Mouse (Mus musculus) heart, embryonic 15.5 days (tissue): Measurements from ENCODE around the gene Ivd. TPM values are rescaled to one million over a fixed set of nuclear protein-coding genes. Genes with fewer than 3 reads are reported as not detected.
A peak's percentile ranks its signal among the peaks of the same experiment; 100 is the strongest.

Source experiments
- ATAC-seq: fragments of 200-750 bp; cut with Nextera tagmentation; replicated peaks from 2 replicates; pipeline ENCODE4 v1.8.0; 2017; ENCODE audit warnings: low read depth, moderate TSS enrichment; ENCODE audit not compliant: insufficient number of reproducible peaks, insufficient read depth, low FRiP score
- H3K27ac ChIP-seq: fragments of 300-500 bp; sonication (generic); 2 replicates; pipeline ENCODE4 v1.5.1; 2015; ENCODE audit warnings: mild to moderate bottlenecking, inconsistent platforms
- H3K27me3 ChIP-seq: fragments of 300-500 bp; sonication (generic); 2 replicates; pipeline ENCODE4 v1.6.1; 2015; ENCODE audit warnings: inconsistent platforms
- H3K36me3 ChIP-seq: fragments of 300-500 bp; sonication (generic); 2 replicates; pipeline ENCODE4 v1.6.1; 2015; ENCODE audit warnings: mild to moderate bottlenecking, inconsistent platforms
- H3K4me1 ChIP-seq: fragments of 300-500 bp; sonication (generic); replicated peaks from 2 replicates; pipeline ENCODE4 v1.6.1; 2015; ENCODE audit warnings: inconsistent platforms
- H3K4me2 ChIP-seq: fragments of 300-500 bp; sonication (generic); 2 replicates; pipeline ENCODE4 v1.6.1; 2015; ENCODE audit warnings: inconsistent platforms, mild to moderate bottlenecking, moderate library complexity
- H3K4me3 ChIP-seq: fragments of 300-500 bp; sonication (generic); 2 replicates; pipeline ENCODE4 v1.5.1; 2015; ENCODE audit warnings: mild to moderate bottlenecking, inconsistent platforms
- H3K9ac ChIP-seq: fragments of 300-500 bp; sonication (generic); 2 replicates; pipeline ENCODE4 v1.6.1; 2015; ENCODE audit warnings: mild to moderate bottlenecking, inconsistent platforms
- H3K9me3 ChIP-seq: fragments of 300-500 bp; sonication (generic); replicated peaks from 2 replicates; pipeline ENCODE4 v1.6.1; 2016; ENCODE audit warnings: inconsistent platforms
- WGBS: fragments of 180-500 bp; shearing (Covaris S2); methylation state at CpG from one replicate; pipeline ENCODE4 v1.1.7; 2015; ENCODE audit warnings: mixed read lengths; 5-methylcytosine and 5-hydroxymethylcytosine counted together
- polyA plus RNA-seq: library from polyadenylated mRNA; unstranded; fragments of >200 nt; fragmentation: Nextera tagmentation; extraction: Ambion mirVana; gene quantifications from 2 replicates; pipeline ENCODE4 v1.2.1, GENCODE M21; 2015

Gene Ivd
- polyA plus RNA-seq, 1 experiment from 2014 or later: 80.6 TPM

DNA sequence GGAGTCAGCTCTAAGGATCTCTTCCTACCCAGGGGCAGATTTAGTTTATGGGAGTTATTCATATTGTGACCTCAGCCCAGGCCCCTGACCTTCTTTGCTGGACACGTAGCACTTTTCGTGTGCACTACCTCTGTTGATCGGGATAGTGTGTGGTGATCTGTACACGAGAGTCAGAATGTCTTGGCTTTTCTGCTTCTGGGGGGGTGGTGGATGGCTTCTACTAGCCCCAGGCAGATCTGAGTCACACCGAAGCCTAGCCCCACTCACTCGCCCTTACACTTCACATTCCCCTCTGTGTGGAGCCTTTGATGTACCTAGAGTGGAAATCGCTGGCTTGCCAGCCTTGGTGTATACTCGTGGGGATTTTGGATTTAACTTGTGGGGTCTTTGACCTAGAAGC is 51.0 kb downstream of the Ivd start:
- Histone ChIP-seq H3K36me3 (no peaks in the 10 kb centered on the region), H3K27ac (no peak overlapping the region), H3K9me3 (no peaks in the 10 kb centered on the region), H3K4me3 (no peak overlapping the region), H3K9ac (no peak overlapping the region), H3K27me3 (no peaks in the 10 kb centered on the region), H3K4me2 (no peak overlapping the region), H3K4me1 (peaks cover 28% of the 10 kb centered on the region)
- ATAC-seq: no peak
- 69% methylated on average over 8 of the region's 8 CpGs for WGBS

DNA sequence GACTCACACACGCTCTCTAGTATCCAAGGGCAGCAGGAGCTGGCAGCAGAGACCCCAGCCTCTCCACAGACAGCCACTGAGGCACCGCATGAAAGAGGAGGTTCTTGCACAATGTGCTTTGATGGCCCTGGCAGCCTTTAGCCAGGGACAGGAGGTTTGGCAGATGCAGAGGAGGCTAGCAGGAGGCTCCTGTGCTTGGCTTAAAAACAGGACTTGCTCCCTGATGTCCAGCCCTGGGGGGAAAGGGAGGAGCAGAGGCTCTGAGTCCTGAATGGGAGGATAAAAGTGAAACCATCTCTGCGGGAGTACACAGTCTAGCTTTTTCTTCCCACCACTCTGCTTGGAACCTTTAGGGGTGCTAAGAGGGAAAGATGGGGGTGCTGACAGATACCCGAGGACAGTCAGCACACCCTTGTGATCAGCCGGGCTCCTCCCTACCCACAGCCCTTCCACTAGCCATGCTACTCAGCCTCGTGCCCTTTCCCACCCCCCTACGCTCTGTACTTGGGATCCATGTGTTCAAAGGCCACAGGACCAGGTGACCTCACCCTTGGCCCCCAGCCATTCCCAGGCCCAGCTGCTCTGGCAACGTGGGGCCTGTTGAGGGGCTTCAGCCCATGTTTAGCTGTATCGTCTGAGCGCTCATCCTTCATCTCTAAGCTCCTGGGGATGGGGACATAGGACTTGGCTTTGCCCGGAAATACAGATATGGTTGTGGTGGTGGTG is 52.0 kb downstream of the Ivd start:
- Histone ChIP-seq H3K36me3 (no peaks in the 10 kb centered on the region), H3K4me1 (peaks cover 26% of the 10 kb centered on the region), H3K27ac (no peak overlapping the region), H3K9ac (peak overlapping the region; percentile 23; the same call in 1 of the 2 replicates), H3K4me3 (0 out of 2 replicates have a peak overlapping the region, but pooled peaks have one; percentile 4), H3K4me2 (peak overlapping the region; percentile 41), H3K27me3 (no peaks in the 10 kb centered on the region), H3K9me3 (no peaks in the 10 kb centered on the region)
- WGBS: 49% methylated on average over 11 of the region's 11 CpGs
- peak; percentile 32 for ATAC-seq

DNA sequence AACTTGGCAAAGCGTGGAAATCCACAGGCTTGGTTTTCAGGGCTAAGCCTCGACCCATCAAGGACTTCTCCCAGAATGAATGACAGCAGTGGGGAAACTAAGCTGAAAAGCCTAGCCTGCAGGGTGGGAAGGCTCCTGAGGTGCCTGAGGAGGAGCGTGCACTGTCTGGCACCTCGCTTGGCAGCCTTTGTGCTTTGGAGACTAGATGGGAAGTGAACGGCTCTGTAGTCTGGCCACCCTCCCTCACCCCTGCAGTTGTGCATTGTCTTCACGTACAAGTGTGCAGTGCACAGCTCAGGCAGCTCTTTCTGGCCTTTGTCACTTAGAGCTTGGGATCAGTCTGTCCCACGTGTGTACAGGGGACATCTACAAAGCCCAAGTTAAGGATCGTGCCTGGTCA is 52.9 kb downstream of the Ivd start:
- peaks cover 26% of the 10 kb centered on the region for H3K4me1 ChIP-seq

DNA sequence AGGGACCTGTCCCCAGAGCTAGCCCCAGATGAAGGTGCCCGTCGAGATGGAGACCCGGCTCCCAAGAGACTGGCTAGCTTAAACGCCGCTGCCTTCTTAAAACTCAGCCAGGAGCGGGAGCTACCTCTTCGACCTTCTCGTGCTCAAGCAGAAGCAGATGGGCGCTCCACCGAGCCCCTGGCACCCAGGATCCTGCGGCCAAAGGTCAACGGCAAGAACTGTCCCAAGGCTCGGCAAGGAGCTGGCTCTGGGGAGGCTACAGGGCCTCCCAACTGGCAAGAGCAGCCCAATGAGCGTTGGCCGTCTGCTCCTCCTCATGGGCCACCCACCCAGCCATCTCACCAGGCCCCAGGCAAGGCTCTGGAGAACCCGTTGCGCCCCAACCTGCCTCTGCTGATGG is 54.7 kb downstream of the Ivd start:
- ATAC-seq: no peak
- H3K4me1 ChIP-seq: peaks cover 26% of the 10 kb centered on the region
- H3K4me2 ChIP-seq: no peak overlapping the region
- no peak overlapping the region for H3K27ac ChIP-seq
- H3K27me3 ChIP-seq: no peaks in the 10 kb centered on the region
- 93% methylated on average over 17 of the region's 17 CpGs for WGBS
- no peaks in the 10 kb centered on the region for H3K9me3 ChIP-seq
- no peak overlapping the region for H3K9ac ChIP-seq
- peaks cover 15% of the 10 kb centered on the region; the same call in 1 of the 2 replicates for H3K36me3 ChIP-seq
- H3K4me3 ChIP-seq: no peak overlapping the region

More for the DNA sequence above, 52.9 kb downstream of the Ivd start:
- Histone ChIP-seq H3K36me3 (0 out of 2 replicates have a peak, but pooled peaks cover 4% of the 10 kb centered on the region), H3K27ac (peak overlapping the region; percentile 9; the same call in 1 of the 2 replicates), H3K4me3 (no peak overlapping the region), H3K27me3 (no peaks in the 10 kb centered on the region), H3K4me2 (no peak overlapping the region), H3K9me3 (no peaks in the 10 kb centered on the region), H3K9ac (no peak overlapping the region)
- WGBS: 57% methylated on average over 8 of the region's 8 CpGs
- ATAC-seq: no peak

DNA sequence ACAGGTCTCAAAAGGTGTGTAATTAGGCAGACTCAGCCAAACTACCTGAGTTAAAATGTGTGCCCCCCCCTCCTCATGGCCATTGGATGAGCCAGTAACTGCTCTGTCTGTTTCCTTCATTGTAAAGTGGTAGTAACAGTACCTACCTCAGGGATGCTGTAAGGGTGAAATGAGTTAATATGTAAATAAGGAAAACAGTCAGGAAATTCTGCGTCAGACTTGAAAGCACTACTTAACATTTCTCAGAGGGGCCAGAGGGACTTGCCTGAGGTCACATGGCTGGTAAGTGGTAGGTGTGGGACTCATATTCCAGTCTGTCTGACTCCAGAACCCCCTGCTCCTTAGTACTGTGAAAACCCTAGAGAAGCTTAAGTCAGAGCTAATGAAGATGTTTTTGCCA is 56.8 kb downstream of the Ivd start:
- Histone ChIP-seq H3K4me2 (no peak overlapping the region), H3K36me3 (peaks cover 23% of the 10 kb centered on the region; the same call in 1 of the 2 replicates), H3K4me3 (no peak overlapping the region), H3K9ac (no peak overlapping the region), H3K4me1 (peaks cover 16% of the 10 kb centered on the region), H3K27ac (no peak overlapping the region), H3K27me3 (no peaks in the 10 kb centered on the region), H3K9me3 (no peaks in the 10 kb centered on the region)
- WGBS: 47% methylated on average over 1 of the region's 1 CpGs
- ATAC-seq: no peak

DNA sequence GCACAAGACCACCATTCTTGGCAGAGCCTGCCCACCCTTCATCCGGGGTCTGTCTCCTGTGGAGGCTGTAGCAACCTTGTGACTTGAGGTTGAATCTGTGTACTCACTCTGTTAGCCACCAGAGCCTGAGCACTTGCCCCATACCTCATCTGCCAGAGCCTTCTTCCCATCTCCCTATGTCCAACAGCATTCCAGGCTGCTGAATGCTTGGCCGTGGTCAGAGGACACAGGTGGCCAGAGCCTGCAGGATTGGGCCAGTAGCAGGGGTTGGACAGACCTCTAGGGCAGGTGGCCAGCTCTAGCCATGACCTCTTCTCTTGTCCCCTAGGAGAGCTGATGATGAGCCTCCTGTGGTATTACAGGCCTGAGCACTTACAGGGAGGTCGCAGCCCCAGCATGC is 58.7 kb downstream of the Ivd start:
- 68% methylated on average over 3 of the region's 3 CpGs for WGBS

DNA sequence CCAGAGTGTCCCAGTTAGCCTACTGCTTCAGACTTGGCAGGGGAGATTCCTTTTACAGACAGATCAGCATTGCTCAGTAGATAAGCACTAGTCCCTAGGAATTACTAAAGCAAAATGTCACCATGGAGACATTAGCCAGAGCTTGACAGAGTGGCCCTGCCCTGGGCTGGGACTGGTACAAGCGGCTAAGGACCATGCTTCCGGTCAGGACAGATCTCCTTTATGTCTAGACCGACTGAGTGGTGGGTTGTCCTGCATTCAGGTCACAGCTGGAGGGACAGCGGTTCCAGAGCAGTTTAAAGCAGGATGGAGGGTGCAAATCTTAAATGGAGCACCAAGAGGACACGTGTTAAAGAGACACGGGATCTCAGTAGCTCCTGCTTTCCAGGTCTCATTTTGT is 64.2 kb downstream of the Ivd start:
- ATAC-seq: peak; percentile 53
- H3K27me3 ChIP-seq: no peaks in the 10 kb centered on the region
- peak overlapping the region; percentile 97 for H3K4me2 ChIP-seq
- peaks cover 24% of the 10 kb centered on the region for H3K4me1 ChIP-seq
- peak overlapping the region; percentile 91 for H3K9ac ChIP-seq
- 0 out of 2 replicates have a peak, but pooled peaks cover 12% of the 10 kb centered on the region for H3K36me3 ChIP-seq
- H3K9me3 ChIP-seq: no peaks in the 10 kb centered on the region
- H3K4me3 ChIP-seq: peak overlapping the region; percentile 97
- peak overlapping the region; percentile 79 for H3K27ac ChIP-seq
- WGBS: 2% methylated on average over 6 of the region's 6 CpGs

More for the DNA sequence above, 58.7 kb downstream of the Ivd start:
- no peak overlapping the region for H3K9ac ChIP-seq
- no peaks in the 10 kb centered on the region for H3K4me1 ChIP-seq
- H3K9me3 ChIP-seq: no peaks in the 10 kb centered on the region
- peaks cover 23% of the 10 kb centered on the region; the same call in 1 of the 2 replicates for H3K36me3 ChIP-seq
- no peak overlapping the region for H3K4me3 ChIP-seq
- no peaks in the 10 kb centered on the region for H3K27me3 ChIP-seq
- no peak overlapping the region for H3K4me2 ChIP-seq
- H3K27ac ChIP-seq: no peak overlapping the region
- no peak; the same call in 1 of the 2 replicates for ATAC-seq

DNA sequence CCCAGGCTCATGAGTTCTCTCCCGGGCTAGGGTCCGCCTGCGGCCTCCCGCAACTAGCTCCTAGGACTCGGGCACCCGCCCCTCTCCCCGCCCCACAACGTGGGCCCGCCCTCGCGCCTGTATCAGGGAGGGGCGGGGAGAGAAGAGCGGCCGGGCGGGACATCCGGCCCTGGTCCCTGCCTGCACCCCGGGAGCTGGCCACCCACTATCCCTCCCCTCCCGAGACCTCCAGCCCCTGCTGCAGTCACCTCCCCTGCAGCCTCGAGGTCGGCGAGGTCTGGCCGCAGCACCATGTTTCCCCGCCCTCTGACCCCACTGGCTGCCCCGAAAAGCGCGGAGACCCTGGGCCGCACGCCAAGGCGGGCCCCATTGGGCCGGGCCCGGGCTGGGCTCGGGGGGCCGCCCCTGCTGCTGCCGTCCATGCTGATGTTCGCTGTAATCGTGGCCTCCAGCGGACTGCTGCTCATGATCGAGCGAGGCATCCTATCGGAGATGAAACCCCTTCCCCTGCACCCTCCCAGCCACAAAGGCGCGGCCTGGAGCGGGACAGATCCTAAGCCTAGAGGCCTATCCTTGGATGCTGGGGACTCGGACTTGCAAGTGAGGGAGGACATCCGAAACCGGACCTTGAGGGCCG is 64.7 kb downstream of the Ivd start, which contains the start of gene Chst14:
TSS of gene Chst14 (plus strand) at position 136 of the 637 bp plus-strand sequence.
- peak within 1 kb of the TSS; percentile 97 for H3K4me2 ChIP-seq
- peak within 1 kb of the TSS; percentile 79 for H3K27ac ChIP-seq
- no peaks in the 10 kb centered on the region for H3K27me3 ChIP-seq
- H3K9ac ChIP-seq: peak within 1 kb of the TSS; percentile 91
- H3K9me3 ChIP-seq: no peaks in the 10 kb centered on the region
- H3K4me3 ChIP-seq: peak within 1 kb of the TSS; percentile 97
- peak; percentile 92 for ATAC-seq
- H3K36me3 ChIP-seq: 0 out of 2 replicates have a peak, but pooled peaks cover 7% of the 10 kb centered on the region
- under 1% methylated on average over 46 of the region's 47 CpGs for WGBS
- peaks cover 24% of the 10 kb centered on the region for H3K4me1 ChIP-seq

DNA sequence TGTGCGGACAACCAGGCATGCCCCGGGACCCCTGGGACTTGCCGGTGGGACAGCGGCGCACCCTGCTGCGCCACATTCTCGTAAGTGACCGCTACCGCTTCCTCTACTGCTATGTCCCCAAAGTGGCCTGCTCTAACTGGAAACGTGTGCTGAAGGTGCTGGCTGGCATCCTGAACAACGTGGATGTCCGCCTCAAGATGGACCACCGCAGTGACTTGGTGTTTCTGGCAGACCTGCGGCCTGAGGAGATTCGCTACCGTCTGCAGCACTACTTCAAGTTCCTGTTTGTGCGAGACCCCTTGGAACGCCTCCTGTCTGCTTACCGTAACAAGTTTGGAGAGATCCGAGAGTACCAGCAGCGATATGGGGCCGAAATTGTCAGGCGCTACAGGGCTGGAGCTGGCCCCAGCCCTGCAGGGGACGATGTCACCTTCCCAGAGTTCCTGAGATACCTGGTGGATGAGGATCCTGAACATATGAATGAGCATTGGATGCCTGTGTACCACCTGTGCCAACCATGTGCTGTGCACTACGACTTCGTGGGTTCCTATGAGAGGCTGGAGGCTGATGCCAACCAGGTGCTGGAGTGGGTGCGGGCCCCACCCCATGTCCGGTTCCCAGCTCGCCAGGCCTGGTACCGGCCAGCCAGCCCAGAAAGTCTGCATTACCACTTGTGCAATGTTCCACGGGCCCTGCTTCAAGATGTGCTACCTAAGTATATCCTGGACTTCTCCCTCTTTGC is 65.4 kb downstream of the Ivd start:
- Histone ChIP-seq H3K4me2 (peak overlapping the region; percentile 97), H3K9ac (peak overlapping the region; percentile 91), H3K9me3 (no peaks in the 10 kb centered on the region), H3K27ac (peak overlapping the region; percentile 79), H3K36me3 (0 out of 2 replicates have a peak, but pooled peaks cover 3% of the 10 kb centered on the region), H3K27me3 (no peaks in the 10 kb centered on the region), H3K4me3 (peak overlapping the region; percentile 97), H3K4me1 (peaks cover 24% of the 10 kb centered on the region)
- 26% methylated on average over 31 of the region's 31 CpGs for WGBS
- ATAC-seq: no peak
